Mouse (Mus musculus): ENCODE measurements around the gene Vav2. TPM values are rescaled to one million over a fixed set of nuclear protein-coding genes. Genes with fewer than 3 reads are reported as not detected.

The Vav2 gene
- total RNA-seq, 2 experiments from 2014 or later, result 3.1 to 3.9 TPM

DNA sequence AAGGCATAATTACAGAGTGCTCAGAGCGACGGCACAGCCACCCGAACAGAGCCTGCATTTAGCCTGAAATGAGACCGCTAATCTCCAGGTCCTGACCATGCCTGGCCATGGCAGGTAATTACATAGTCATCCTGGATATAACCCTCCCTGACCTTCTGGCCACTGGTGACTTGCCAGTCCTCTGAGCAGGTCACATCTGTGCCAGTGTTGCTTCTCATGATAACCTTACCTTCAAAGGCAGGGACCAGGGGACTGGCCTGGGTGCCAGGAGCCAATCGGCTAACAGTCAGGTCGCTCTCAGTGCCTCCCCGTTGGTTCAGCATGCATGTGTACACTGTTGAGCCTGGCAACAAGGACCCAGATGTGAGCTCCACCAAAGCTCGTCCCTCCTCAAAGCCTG is 208.3 kb downstream of the Vav2 start:
- DNase-seq, result no peak
- intact Hi-C loops (cut with DNase I), result no loop called here

DNA sequence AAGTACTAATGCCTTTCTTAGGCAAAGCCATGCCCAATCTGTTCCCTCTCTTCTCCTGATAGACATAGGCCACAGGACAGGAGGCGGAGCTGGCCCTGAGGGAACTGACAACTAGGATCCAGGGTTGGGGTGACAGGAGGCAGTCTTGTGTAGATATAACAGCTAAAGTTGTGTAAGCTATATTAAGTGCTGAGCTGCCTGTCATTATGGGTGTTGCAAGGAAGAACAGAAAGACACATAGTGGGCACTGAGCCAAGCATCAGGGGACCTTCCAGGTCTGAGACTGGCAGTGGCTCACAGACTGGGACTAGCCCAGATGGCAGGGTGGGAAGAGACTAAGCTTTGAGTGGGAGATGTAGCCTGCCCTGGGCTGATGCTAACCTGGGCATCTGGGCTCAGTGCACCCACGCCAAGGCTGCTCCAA is 208.7 kb downstream of the Vav2 start:
- DNase-seq, result no peak
- intact Hi-C loops (cut with DNase I), result no loop called here

DNA sequence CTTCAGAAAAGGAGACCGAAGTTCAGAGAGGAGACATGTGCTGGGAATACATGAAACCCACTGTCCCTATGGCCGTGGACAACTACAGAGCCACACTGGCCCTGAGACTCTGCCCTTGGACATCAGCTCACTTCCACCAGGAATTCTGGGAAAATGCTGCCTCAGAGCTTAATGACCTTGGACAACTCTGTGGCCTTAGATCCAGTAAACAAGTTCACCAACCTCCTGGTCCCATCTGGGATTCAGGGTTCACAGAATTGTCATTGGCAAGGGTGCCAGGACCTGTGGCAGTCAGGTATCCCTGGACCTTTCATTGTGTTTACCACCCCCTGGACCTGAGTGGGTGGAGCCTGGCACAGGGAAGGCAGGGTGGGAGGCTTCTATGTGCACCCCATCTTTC is 211.3 kb downstream of the Vav2 start:
- intact Hi-C loops (cut with DNase I), result no loop called here
- no peak for DNase-seq

Small RNAs within 50 kb of the gene (microRNA-seq; reads per million reads assigned to microRNA genes)
- gene Gm24049 (0 reads per million in 2 experiments), gene Mir7578 (0 reads per million in 2 experiments)

Other genes starting within 250 kb of the Vav2 start
- 1 to 10 TPM in 1 of 2 experiments, under 1 TPM in 1; 0.82 to 1.4 TPM for gene Sardh, start 178.7 kb downstream of the Vav2 start, total RNA-seq (2021)
- gene Brd3os, start 15.3 kb upstream of the Vav2 start, total RNA-seq (2021), result 1 to 10 TPM; 1.0 TPM
- gene Brd3, start 80.6 kb upstream of the Vav2 start, total RNA-seq (2021), result 10 to 100 TPM; 18.7 to 19.5 TPM
- gene Wdr5, start 88.1 kb upstream of the Vav2 start, total RNA-seq (2021), result 10 to 100 TPM; 14.5 to 16.8 TPM
- gene Rxra, start 249.4 kb upstream of the Vav2 start, total RNA-seq (2021), result 100 to 1,000 TPM in 1 of 2 experiments, 10 to 100 TPM in 1; 95.6 to 103 TPM